Mouse (Mus musculus) heart, postnatal 10 days (tissue): ENCODE results near the gene Dus3l. TPM values are rescaled to one million over a fixed set of nuclear protein-coding genes. Genes with fewer than 3 reads are reported as not detected.
A peak's percentile ranks its signal among the peaks of the same experiment; 100 is the strongest.

Source experiments
- DNase-seq, 2 experiments: peaks; one replicate each; pipeline ENCODE4 v3.0.0; 2021
- intact Hi-C: fragments of 180-260 bp; cut with DNase I; formaldehyde crosslinking; loops from one replicate; pipeline ENCODE4 v1.15.1; 2025
- total RNA-seq, 2 experiments: library from RNA; stranded (reverse); gene quantifications; 2 replicates each; pipeline ENCODE4 v1.2.3; 2021

Dus3l gene
- total RNA-seq, 2 experiments from 2014 or later = 21.0 to 23.0 TPM

DNA sequence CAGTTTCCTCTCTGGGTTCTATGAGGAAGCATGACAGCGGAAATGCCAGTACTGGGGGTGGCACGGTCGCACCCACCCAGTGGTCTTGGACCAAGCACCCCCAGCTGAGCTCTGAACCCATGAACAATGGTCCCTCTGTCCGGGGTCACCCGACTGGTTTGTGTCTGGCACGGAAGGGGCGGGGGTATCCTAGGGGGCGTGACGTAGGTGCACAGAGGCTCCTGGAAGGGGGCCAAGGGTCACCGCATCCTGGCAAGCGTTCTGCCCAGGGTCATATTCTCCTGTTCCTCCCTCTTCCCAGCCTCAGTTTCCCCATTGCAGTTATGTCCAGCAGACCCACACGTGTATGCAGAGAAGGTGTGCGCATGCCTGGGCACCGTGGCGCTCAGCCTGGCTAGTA is 11.1 kb upstream of the Dus3l start:
- intact Hi-C loops = no loop called here
- DNase-seq = no peak

DNA sequence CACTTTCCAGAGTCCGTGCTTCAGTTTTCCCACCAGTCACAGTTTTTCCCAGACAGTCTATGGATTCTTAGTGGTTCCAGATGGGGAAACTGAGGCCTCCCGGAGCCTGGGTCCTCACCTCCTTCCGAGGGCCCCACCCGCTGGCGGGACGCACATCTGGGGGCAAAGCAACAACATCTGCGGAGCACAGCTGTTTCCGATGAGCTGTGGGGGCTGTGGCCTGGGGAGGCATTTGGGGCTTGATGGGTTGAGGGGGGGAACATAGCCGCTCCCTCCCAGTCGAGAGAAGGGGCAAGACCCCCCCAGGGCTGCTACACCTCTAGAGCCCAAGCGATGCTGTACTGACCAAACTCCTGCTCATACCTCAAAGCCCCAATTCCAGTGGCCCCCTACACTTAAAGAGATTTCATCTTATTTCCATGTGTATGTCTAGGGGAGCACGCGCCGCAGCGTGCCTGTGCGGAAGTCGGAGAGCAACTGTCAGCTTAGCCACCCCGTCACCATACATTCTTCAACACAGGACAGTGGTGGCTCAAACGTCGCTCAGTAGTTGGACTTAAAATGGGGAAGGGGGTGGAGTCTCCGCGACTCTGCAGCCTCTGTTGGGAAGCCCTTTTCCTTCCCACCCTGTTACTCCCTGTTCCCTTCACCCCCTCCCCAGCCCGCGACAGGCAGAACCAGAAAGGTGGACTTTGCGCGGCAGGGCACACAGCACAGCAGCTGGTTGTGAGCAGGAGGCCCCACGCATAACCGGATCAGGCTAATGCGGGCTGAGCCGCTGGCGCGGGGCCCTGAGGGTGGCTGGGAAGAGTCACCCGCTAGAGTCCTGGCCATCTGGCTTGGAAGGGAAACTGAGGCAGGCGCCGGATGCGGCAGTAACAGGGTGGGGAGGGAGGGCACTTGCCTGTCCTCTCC is 10.0 kb upstream of the Dus3l start:
- DNase-seq = no peak
- intact Hi-C loops = loop anchor here (5.0 kb wide), 1 partner anchor 72 kb away; no protein-coding TSS in a partner anchor

DNA sequence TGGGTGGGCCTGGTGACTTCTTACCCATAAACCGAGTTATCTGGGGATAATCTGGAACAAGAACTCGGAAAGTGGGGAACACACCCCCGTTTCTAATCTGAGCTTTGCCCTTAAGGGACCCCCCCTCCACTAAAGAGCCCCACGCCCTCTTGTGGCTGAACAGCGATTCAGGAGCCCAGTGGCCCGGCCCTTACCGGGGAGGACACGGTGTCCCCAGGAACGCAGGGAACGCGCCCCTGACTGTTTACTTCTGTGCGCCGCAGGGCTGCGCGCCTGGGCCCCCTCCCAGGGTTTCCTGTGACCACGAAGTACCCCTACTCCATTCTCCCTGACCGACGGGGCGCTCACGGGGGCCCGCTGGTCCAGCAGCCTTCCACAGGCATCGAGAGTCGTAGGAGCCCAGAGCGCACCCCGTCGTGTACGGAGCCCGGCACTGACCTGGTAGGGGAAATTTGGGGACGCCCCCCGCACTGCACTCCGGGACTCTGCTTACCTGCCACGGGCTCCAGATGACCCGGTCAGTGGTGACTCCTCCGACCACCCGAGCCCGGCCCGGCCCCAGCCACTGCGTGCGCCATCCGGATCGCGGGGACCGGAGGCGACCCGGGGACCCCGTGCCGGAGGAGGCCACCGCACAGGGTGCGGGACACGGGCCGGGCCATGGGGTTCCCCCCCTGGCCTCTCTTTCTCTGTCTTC is 7.7 kb upstream of the Dus3l start:
- intact Hi-C loops = loop anchor here (5.0 kb wide), 1 partner anchor 75 kb away; no protein-coding TSS in a partner anchor
- DNase-seq = peak; percentile 47 to 59

GRCm38 (mm10) chr17:56757416-56758123 is 7.0 kb upstream of the Dus3l start, which contains the start of gene Nrtn:
Nrtn (minus strand) TSS chr17:56757530.
- DNase-seq = peak; percentile 88
- intact Hi-C loops = loop anchor here (2.0 to 5.0 kb wide), 2 partner anchors 39 to 75 kb away; partner anchors contain the start of gene Vmac

DNA sequence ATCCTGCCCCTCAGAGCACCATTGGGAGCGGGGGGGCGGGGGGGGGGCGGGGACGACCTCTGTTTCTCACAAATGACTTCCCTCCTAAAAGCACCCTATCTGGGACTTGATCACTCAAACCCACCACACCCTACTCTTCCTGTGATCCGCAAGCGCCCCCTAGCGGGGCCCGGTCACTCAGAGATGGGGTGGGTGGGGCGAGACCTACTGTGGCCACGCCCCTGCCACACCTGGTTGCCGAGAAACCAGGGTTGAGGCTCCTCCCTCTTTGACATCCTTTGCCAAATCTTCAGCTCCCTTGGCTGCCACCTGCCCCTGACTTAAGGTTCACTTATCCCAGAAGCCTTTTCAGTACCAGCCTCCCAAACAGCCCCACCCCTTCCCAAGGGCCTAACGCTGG is 6.4 kb upstream of the Dus3l start:
- intact Hi-C loops = loop anchor here (2.0 to 5.0 kb wide), 2 partner anchors 39 to 76 kb away; partner anchors contain the start of gene Vmac

GRCm38 (mm10) chr17:56759261-56759660 is 5.3 kb upstream of the Dus3l start:
- intact Hi-C loops = loop anchor here (2.0 to 5.0 kb wide), 2 partner anchors 40 to 77 kb away; partner anchors contain the start of gene Vmac
- DNase-seq = no peak

More for the DNA sequence above, 6.4 kb upstream of the Dus3l start:
- DNase-seq = peak; percentile 43 to 71

DNA sequence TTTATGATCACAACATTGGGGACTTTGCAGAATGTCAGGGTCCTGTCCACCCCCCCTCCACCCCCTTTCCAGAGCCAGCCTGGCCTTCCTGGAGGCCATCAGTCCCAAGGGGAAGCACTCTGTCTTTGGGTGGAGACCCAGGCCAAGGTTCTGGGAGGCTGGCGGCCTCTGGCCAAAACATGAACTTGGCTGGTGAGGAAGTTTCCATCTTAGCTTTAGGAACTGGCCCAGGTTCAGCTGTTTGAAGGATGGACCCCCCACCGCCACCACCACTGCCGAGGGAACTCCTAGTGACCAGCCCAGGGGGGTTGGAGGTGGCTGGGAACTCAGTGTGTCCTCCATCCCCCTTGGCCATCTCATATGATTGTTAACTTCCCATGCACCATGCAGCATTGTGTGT is 3.5 kb upstream of the Dus3l start:
- DNase-seq = no peak
- intact Hi-C loops = loop anchor here (5.0 kb wide), 1 partner anchor 149 kb away; the partner anchor contains the start of gene Rpl36

GRCm38 (mm10) chr17:56761991-56762410 is 2.6 kb upstream of the Dus3l start:
- intact Hi-C loops = loop anchor here (5.0 kb wide), 1 partner anchor 150 kb away; the partner anchor contains the start of gene Rpl36
- peak; percentile 89 to 91 for DNase-seq

GRCm38 (mm10) chr17:56762769-56763731 is 1.5 kb upstream of the Dus3l start:
- peak; percentile 65 to 81 for DNase-seq
- intact Hi-C loops = loop anchor here (5.0 kb wide), 1 partner anchor 151 kb away; the partner anchor contains the start of gene Rpl36

DNA sequence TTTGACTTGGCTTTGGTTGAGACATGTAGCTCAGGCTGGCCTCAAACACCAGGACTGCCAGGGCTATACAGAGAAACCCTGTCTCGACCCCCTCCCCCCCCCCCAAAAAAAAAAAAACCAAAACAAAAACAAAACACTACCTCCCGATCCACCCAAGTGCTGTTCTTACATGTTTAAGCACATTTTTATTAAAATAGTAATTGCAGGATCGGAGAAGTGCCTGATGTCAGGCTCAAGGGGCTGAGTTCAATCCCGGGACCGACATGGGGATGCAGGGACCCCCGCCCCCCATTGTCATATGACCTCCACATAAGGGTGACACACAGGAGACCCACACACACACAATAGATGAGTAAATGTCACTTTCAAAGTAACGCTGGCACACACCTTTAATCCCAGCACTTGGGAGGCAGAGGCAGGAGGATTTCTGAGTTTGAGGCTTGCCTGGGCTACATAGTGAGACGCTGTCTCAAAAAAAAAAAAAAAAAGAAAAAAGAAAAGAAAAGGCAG is 761 bp upstream of the Dus3l start:
- DNase-seq = no peak
- intact Hi-C loops = loop anchor here (5.0 kb wide), 1 partner anchor 151 kb away; the partner anchor contains the start of gene Rpl36

GRCm38 (mm10) chr17:56765431-56765830 is 874 bp downstream of the Dus3l start:
- DNase-seq = no peak
- intact Hi-C loops = no loop called here

DNA sequence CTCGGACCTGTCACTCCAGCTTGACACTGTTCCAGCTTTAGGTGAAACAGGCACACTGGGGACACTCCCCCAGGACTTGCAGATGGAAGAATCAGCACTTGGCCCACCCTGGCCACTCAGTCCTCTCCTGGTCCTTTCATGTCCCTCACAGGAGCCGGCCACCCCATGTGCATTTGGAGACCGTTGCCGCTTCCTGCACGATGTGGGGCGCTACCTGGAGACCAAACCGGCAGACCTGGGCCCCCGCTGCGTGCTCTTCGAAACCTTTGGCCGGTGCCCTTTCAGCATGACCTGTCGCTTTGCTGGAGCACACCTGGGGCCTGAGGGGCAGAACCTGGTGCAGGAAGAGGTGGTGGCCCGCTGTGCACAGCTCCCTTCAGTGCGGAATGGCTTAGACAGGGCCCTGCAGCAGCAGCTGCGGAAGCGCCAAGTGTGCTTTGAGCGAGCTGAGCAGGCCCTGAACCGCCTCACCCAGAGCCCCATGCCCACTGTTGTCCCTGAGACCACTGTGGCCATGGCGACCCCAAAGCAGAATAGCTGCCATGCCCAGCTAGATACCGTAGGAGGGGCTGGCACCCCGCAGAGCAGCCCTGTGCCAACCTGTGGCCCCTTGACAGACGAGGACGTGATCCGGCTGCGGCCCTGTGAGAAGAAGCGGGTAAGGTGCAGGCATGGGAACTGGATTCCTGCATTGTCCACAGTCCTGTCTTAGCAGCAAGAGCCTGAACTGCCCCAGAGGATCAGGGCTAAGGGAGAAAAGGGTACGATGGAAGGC is 2.3 kb downstream of the Dus3l start:
- intact Hi-C loops = no loop called here
- DNase-seq = no peak

- intact Hi-C loops = no loop called here
Observed at GRCm38 (mm10) chr17:56767531-56768135, 3.1 kb downstream of the Dus3l start.

GRCm38 (mm10) chr17:56768941-56769340 is 4.4 kb downstream of the Dus3l start:
- intact Hi-C loops = no loop called here
- DNase-seq = no peak

More at GRCm38 (mm10) chr17:56767531-56768135, 3.1 kb downstream of the Dus3l start:
- no peak for DNase-seq

DNA sequence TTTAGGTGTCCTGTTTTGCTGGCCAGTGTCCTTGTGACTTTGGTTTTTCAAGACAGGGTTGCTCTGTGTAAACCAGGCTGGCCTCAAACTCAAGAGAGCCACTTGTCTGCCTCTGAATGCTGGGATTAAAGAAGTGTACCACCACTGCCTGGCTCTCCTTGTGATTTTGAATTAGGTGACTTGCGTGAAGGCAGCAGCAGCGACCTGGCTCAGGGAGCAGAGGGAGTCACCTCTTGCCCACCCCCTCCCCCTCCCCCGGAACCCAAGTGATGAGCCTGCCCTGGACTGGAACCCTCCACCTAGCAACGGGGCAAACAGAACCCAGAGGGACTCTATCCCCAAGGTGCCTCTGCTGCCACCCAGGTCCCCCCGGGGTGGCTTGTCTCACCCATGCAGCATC is 5.4 kb downstream of the Dus3l start, which contains the start of gene Prr22:
TSS of gene Prr22 (plus strand) at position 301 of the 400 bp plus-strand sequence.
- no peak for DNase-seq

GRCm38 (mm10) chr17:56777568-56777967 is 13.0 kb downstream of the Dus3l start:
- DNase-seq = no peak
- intact Hi-C loops = no loop called here

More for the DNA sequence above, 5.4 kb downstream of the Dus3l start, which contains the start of gene Prr22:
- intact Hi-C loops = no loop called here

DNA sequence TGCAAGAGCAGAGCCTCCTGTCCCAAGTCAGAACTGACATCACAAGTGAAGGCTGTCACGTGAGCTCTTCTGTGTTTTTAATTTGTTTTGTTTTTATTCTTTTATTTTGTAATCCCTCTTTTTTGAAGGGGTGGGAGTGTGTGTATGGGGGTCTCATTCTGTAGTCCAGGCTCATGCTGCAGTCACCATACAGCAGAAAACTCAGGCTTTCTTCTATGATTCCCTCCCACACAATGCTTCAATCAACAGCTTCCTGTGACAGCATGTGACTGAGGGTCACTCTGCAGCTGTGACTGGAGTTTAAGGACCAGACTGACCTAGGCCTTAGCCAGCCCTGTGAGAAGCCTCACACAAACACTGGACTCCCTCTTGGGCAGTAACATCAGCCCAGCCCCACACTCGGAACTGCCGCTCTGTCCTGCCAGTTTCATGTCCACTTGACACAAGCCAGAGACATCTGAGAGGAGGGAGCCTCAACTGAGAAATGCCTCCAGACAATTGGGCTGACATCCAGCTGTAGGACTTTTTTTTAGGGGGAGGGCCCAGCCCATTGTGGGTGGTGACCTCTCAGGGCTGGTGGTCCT is 14.3 kb downstream of the Dus3l start:
- peak; percentile 70 to 73 for DNase-seq
- intact Hi-C loops = no loop called here
